Mouse (Mus musculus) brain, embryonic 14.5 days (tissue): ENCODE data around the gene Bbs1.

Experiments used
- CTCF ChIP-seq: fragments of 200-500 bp; IDR thresholded peaks from 2 replicates; pipeline ENCODE4 v1.5.1; 2012; ENCODE audit warnings: inconsistent platforms, mild to moderate bottlenecking, moderate library complexity, borderline replicate concordance; ENCODE audit not compliant: insufficient read depth, insufficient read length; ENCODE audit errors: extremely low read depth
- POLR2A ChIP-seq: fragments of 200-500 bp; IDR thresholded peaks from 2 replicates; pipeline ENCODE4 v1.6.1; 2012; ENCODE audit warnings: mild to moderate bottlenecking, inconsistent platforms, borderline replicate concordance; ENCODE audit not compliant: poor library complexity, insufficient read depth, insufficient read length, severe bottlenecking; ENCODE audit errors: extremely low read depth

DNA sequence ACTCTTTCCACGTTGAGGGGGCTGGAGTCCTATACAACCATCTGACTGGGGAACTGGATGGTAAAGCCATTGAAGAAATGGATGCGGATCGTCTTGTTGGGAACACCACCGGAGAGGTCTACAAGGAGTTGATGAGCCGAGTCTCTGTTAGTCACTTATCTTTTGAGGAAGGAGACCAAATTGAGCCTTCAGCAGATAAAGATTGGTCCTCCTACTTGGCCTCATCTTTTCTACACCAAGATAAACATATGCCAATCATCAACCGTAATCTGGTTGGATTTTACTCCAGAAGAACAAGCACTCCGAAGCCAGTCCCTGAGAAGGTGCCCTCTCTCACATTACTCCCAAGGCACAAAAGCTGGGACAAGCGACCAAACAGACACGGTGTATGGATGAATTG, 65.6 kb downstream of the Bbs1 start:
- TF ChIP-seq CTCF (no peak), POLR2A (no peak)
